Mouse (Mus musculus) T-helper 2 cell (primary cell): ENCODE data around the gene Ncf2.

Source experiments
- in situ Hi-C: fragments of 300-600 bp; cut with MboI, MseI; formaldehyde crosslinking; loops from one replicate; pipeline ENCODE4 v1.15.1; 2025; ENCODE audit warnings: high pct_unique_total_duplicates

The Ncf2 gene

GRCm38 (mm10) chr1:152828637-152829355 is 28.8 kb downstream of the Ncf2 start:
- in situ Hi-C loops, result no loop called here

- in situ Hi-C loops, result no loop called here
Measured at GRCm38 (mm10) chr1:152830054-152830453, 30.1 kb downstream of the Ncf2 start.

- in situ Hi-C loops, result no loop called here
Measured at GRCm38 (mm10) chr1:152831003-152831402, 31.0 kb downstream of the Ncf2 start.

- in situ Hi-C loops, result no loop called here
Measured at GRCm38 (mm10) chr1:152831619-152832018, 31.6 kb downstream of the Ncf2 start.

GRCm38 (mm10) chr1:152832316-152832715 is 32.3 kb downstream of the Ncf2 start:
- in situ Hi-C loops, result no loop called here

GRCm38 (mm10) chr1:152835061-152835460 is 35.1 kb downstream of the Ncf2 start:
- in situ Hi-C loops, result no loop called here

GRCm38 (mm10) chr1:152838026-152838702 is 38.2 kb downstream of the Ncf2 start:
- in situ Hi-C loops, result no loop called here

GRCm38 (mm10) chr1:152838841-152839240 is 38.8 kb downstream of the Ncf2 start:
- in situ Hi-C loops, result no loop called here

GRCm38 (mm10) chr1:152840343-152840742 is 40.3 kb downstream of the Ncf2 start:
- in situ Hi-C loops, result no loop called here

GRCm38 (mm10) chr1:152841057-152841456 is 41.1 kb downstream of the Ncf2 start:
- in situ Hi-C loops, result no loop called here

GRCm38 (mm10) chr1:152844634-152845033 is 44.6 kb downstream of the Ncf2 start:
- in situ Hi-C loops, result no loop called here

- in situ Hi-C loops, result no loop called here
Measured at GRCm38 (mm10) chr1:152845211-152845730, 45.3 kb downstream of the Ncf2 start.

- in situ Hi-C loops, result no loop called here
Measured at GRCm38 (mm10) chr1:152846856-152847255, 46.9 kb downstream of the Ncf2 start.

GRCm38 (mm10) chr1:152869901-152870300 is 69.9 kb downstream of the Ncf2 start:
- in situ Hi-C loops, result no loop called here

- in situ Hi-C loops, result no loop called here
Measured at GRCm38 (mm10) chr1:152871031-152871430, 71.0 kb downstream of the Ncf2 start.
